Mouse (Mus musculus): ENCODE measurements around the gene Enthd1.

The Enthd1 gene

DNA sequence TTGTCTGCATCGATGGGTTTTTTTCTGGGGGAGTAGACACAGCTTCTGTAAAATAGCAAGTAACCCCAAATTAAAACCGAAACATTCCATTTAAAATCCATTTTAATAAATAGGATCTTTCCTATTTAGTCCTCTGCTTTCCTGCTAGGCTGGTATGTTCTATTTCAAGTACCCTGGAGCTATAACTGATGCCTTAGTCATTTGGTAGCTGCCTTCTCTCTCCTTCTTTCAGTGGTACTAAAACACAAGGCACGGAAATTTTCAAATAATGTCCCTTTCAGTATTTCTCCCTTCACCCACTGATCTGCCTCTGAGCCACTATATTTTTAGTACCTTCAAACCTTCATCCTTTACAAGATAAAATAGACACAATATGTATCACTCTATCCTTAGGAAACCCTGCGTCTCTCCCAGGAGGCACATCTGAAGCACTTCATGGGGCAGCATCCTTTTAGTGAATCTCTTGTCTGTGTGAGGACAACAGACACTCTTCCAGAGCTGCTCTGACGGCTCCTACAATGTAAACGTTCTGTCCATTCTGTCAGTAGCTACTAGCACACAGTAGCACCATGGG, 90.4 kb downstream of the Enthd1 start:
- DNase-seq, result no peak

GRCm38 (mm10) chr15:80467876-80468275, 97.1 kb downstream of the Enthd1 start:
- DNase-seq, result no peak

DNA sequence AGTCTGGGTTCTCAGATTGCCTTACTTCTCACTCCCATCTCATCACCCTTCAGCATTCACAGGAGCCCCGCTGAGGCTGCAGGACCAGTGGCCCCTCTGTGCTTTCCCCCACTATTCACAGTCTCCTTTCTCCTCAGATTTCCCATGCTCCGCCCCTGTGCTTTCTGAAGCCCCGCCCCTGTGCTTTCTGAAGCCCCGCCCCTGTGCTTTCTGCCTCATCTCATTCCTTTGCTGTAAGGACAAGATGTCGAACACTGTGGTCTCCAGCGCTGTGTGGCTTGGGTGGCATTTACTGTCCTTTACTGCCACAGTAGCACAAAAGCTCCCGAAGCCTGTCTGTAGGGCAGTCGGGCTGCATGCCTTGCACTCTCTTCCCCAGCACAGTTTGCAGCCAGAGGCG, 102.8 kb downstream of the Enthd1 start:
- DNase-seq, result peak; percentile 26 to 29

DNA sequence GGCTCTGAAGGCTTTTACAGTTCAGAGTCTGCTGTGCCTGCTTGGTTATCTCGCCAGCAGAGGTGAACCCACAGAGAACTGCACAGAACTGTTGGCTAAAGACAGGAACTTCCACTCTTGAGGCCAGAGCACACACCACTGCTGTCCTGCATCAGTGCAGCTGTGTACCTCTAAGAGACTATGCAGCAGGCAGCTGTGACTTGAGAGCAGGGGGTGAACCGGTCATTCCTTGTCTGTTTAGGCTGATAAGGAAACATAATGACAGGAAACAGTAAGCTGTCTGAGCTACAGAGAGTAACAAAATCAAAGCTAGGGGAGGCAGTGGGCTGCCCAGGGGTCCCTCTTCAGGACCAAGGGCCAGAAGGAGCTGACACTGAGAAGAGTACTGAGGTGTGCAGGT, 103.5 kb downstream of the Enthd1 start:
- no peak for DNase-seq

GRCm38 (mm10) chr15:80460011-80460410, 104.9 kb downstream of the Enthd1 start:
- no peak for DNase-seq

DNA sequence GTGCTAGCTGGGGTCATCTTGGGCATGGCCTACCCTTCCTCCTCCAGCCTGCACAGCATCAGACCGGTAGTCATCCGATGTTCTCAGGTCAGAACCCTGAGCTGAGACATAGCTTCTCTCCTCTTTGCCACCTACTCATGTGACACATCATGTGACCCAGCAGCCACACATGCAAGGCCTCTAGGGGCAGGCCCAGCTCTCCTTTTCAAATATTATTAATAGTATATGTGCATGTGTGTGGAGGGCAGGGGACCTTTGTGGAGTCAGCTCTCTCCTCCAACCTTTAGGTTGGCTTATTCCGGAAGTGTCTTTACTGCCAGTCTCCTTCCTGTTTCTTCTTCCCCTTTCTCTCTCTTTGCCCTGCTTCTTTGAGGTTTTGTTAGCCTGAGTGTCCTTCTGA, 107.0 kb downstream of the Enthd1 start:
- peak; percentile 62 to 65 for DNase-seq

DNA sequence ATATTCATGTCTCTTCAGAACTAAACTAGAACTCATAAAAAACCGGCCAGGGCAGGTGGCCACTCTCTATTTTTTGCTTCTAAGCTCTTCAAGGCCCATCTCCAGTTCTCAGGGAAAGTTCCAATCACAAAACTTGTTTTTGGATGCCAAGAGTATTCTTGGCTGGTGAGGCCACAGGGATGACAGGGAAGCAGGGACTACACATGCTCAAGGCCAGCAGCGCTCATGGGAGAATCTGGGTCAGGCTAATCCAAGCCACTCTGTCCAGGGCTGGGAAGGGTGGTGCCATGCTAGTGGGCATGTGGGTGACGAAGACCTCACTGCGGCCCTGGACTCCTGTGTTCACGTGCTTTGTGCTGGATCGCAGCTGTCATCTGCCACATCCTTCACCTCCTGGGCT, 110.5 kb downstream of the Enthd1 start:
- DNase-seq, result no peak

GRCm38 (mm10) chr15:80452425-80452824, 112.5 kb downstream of the Enthd1 start:
- DNase-seq, result no peak

- DNase-seq, result no peak
Measured at GRCm38 (mm10) chr15:80445956-80446687, 118.8 kb downstream of the Enthd1 start.

- no peak for DNase-seq
Measured at GRCm38 (mm10) chr15:80440195-80440594, 124.8 kb downstream of the Enthd1 start.

- no peak for DNase-seq
Measured at GRCm38 (mm10) chr15:80438423-80438822, 126.5 kb downstream of the Enthd1 start.

- no peak for DNase-seq
Measured at GRCm38 (mm10) chr15:80437996-80438395, 127.0 kb downstream of the Enthd1 start.

GRCm38 (mm10) chr15:80436961-80437360, 128.0 kb downstream of the Enthd1 start:
- no peak for DNase-seq

- DNase-seq, result no peak
Measured at GRCm38 (mm10) chr15:80430324-80430723, 134.6 kb downstream of the Enthd1 start.

DNA sequence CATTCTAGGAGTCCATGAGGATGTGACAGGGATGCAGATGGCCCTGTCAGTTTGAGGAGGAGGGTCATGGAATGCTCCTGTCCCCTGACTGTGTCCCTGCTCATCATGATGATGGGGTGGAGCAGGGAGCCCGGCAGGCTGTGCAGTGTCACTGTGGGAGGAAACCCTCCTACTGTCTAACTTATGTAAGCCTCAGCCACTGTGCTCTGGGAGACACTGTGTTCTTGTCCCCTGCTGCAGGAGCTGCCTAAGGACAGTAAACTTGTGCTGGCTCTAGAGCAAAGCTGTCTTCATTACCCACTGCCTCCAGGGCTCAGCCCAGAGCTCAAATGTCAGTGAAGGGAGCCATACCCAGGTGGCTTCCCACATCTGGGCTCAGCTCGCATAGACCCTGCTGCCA, 146.8 kb downstream of the Enthd1 start:
- no peak for DNase-seq

GRCm38 (mm10) chr15:80417066-80417465, 147.9 kb downstream of the Enthd1 start:
- DNase-seq, result no peak

GRCm38 (mm10) chr15:80415132-80415531, 149.8 kb downstream of the Enthd1 start:
- DNase-seq, result no peak

DNA sequence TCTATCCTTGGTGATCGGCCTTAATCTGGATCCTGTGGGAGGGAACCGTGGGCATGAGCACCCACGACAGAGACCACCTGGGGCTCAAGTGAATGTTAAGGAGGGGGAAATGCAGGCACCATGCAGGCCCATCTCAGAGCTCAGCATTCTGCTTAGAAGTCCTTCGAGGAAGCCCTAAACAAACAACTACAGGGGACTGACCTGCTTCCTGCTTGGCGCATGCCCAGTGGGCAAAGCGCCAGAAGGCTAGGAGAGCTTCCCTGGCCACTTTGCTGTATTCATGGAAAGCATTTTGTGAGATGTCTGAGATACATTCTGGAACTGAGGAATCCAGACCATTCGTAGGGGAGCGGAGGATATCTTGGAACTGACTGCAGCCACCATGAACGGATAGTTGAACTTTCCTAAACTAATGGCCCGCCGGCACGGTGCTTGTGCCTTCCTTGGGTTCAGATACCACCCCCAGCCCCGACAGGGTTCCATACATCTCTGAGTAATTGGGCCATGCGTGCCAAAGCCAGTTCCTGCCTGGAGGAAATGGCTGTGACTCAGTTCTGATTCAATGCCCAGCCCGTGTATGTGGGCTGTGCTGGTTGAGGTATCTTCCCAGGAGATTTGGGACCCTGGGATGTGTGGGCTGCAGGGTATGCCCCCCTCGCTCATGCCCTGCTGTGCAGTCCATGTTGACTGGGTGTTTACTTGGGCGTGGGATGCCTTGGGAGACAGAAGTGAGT, 150.8 kb downstream of the Enthd1 start:
- no peak for DNase-seq

DNA sequence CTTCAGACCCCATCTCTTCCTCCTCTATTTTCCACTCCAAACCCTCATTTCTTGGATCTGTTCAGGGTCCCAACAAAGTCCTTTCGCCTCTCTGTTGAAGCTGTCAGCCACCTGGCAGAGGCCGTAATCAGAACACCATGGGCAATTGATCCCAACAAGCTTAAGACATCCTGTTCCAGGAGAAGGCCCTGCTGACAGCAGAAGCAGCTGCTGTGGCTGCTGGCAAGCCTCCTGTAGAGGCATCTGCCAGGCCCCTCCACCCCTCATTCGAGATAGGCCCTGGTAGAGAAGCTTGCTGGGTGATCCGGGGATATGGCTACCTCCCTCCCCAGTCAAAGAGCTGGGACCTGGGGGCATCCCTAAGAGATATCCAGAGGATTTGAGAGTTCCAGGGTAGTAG, 151.9 kb downstream of the Enthd1 start:
- no peak for DNase-seq

GRCm38 (mm10) chr15:80410661-80411060, 154.3 kb downstream of the Enthd1 start:
- no peak for DNase-seq

GRCm38 (mm10) chr15:80407873-80408272, 157.1 kb downstream of the Enthd1 start:
- DNase-seq, result no peak

Data from B cell, adult 2 months (primary cell).